Mouse (Mus musculus): ENCODE measurements around the gene Nav2.

Gene Nav2

GRCm38 (mm10) chr7:49102223-49102622 is 193.7 kb downstream of the Nav2 start:
- no peak for DNase-seq (ENCODE audit: low spot score)

GRCm38 (mm10) chr7:49104376-49104775 is 195.9 kb downstream of the Nav2 start:
- DNase-seq (ENCODE audit: low spot score) = no peak

- no peak for DNase-seq (ENCODE audit: low spot score)
Observed at GRCm38 (mm10) chr7:49104793-49105192, 196.3 kb downstream of the Nav2 start.

- DNase-seq (ENCODE audit: low spot score) = no peak
Observed at GRCm38 (mm10) chr7:49105501-49105900, 197.0 kb downstream of the Nav2 start.

GRCm38 (mm10) chr7:49108076-49108475 is 199.6 kb downstream of the Nav2 start:
- no peak for DNase-seq (ENCODE audit: low spot score)

- no peak for DNase-seq (ENCODE audit: low spot score)
Observed at GRCm38 (mm10) chr7:49119016-49119415, 210.5 kb downstream of the Nav2 start.

- DNase-seq (ENCODE audit: low spot score) = no peak
Observed at GRCm38 (mm10) chr7:49119794-49120487, 211.4 kb downstream of the Nav2 start.

- DNase-seq (ENCODE audit: low spot score) = no peak
Observed at GRCm38 (mm10) chr7:49120488-49120864, 212.0 kb downstream of the Nav2 start.

GRCm38 (mm10) chr7:49120935-49121691 is 212.6 kb downstream of the Nav2 start:
- DNase-seq (ENCODE audit: low spot score) = peak; percentile 90

GRCm38 (mm10) chr7:49122498-49122897 is 214.0 kb downstream of the Nav2 start:
- no peak for DNase-seq (ENCODE audit: low spot score)

GRCm38 (mm10) chr7:49125545-49125944 is 217.0 kb downstream of the Nav2 start:
- DNase-seq (ENCODE audit: low spot score) = peak; percentile 55

GRCm38 (mm10) chr7:49128224-49128623 is 219.7 kb downstream of the Nav2 start:
- DNase-seq (ENCODE audit: low spot score) = no peak

GRCm38 (mm10) chr7:49132851-49133351 is 224.4 kb downstream of the Nav2 start:
- DNase-seq (ENCODE audit: low spot score) = peak; percentile 80

GRCm38 (mm10) chr7:49134396-49134795 is 225.9 kb downstream of the Nav2 start:
- no peak for DNase-seq (ENCODE audit: low spot score)

GRCm38 (mm10) chr7:49139762-49140161 is 231.2 kb downstream of the Nav2 start:
- DNase-seq (ENCODE audit: low spot score) = no peak

GRCm38 (mm10) chr7:49143966-49144365 is 235.4 kb downstream of the Nav2 start:
- DNase-seq (ENCODE audit: low spot score) = no peak

- no peak for DNase-seq (ENCODE audit: low spot score)
Observed at GRCm38 (mm10) chr7:49145749-49146670, 237.5 kb downstream of the Nav2 start.

GRCm38 (mm10) chr7:49152297-49152696 is 243.8 kb downstream of the Nav2 start:
- DNase-seq (ENCODE audit: low spot score) = no peak

GRCm38 (mm10) chr7:49152713-49153112 is 244.2 kb downstream of the Nav2 start:
- DNase-seq (ENCODE audit: low spot score) = no peak

GRCm38 (mm10) chr7:49158641-49159381 is 250.3 kb downstream of the Nav2 start:
- DNase-seq (ENCODE audit: low spot score) = no peak

Data from urinary bladder, postnatal 14 days (tissue).